Mouse (Mus musculus): Measurements from ENCODE around the gene Eepd1.
"Not testable (repeated sequence)": the region's sequence is repeated elsewhere in the genome, so short reads cannot be mapped to it uniquely, and the experiment has no call there.

The Eepd1 gene

GRCm38 (mm10) chr9:25481344-25482095, at the start of gene Eepd1:
Gene Eepd1 (plus strand): TSS chr9:25481547.
- peak; percentile 89 to 93 for DNase-seq (ENCODE audit: low spot score in 2 of 2)

GRCm38 (mm10) chr9:25438836-25439235, 42.5 kb upstream of the Eepd1 start:
- no peak for DNase-seq (ENCODE audit: low spot score in 2 of 2)

- DNase-seq (ENCODE audit: low spot score in 2 of 2) = not testable (repeated sequence)
Observed at GRCm38 (mm10) chr9:25440046-25440445, 41.3 kb upstream of the Eepd1 start.

GRCm38 (mm10) chr9:25442041-25442440, 39.3 kb upstream of the Eepd1 start:
- DNase-seq (ENCODE audit: low spot score in 2 of 2) = no peak

GRCm38 (mm10) chr9:25443029-25443428, 38.3 kb upstream of the Eepd1 start:
- DNase-seq (ENCODE audit: low spot score in 2 of 2) = no peak

GRCm38 (mm10) chr9:25443546-25443945, 37.8 kb upstream of the Eepd1 start:
- DNase-seq (ENCODE audit: low spot score in 2 of 2) = no peak

- no peak for DNase-seq (ENCODE audit: low spot score in 2 of 2)
Observed at GRCm38 (mm10) chr9:25450394-25450793, 31.0 kb upstream of the Eepd1 start.

GRCm38 (mm10) chr9:25455027-25455426, 26.3 kb upstream of the Eepd1 start:
- DNase-seq (ENCODE audit: low spot score in 2 of 2) = no peak

- no peak for DNase-seq (ENCODE audit: low spot score in 2 of 2)
Observed at GRCm38 (mm10) chr9:25460835-25461555, 20.4 kb upstream of the Eepd1 start.

GRCm38 (mm10) chr9:25464305-25464704, 17.0 kb upstream of the Eepd1 start:
- DNase-seq (ENCODE audit: low spot score in 2 of 2) = no peak

GRCm38 (mm10) chr9:25479392-25480020, 1.8 kb upstream of the Eepd1 start:
- no peak for DNase-seq (ENCODE audit: low spot score in 2 of 2)

GRCm38 (mm10) chr9:25480676-25481075, 671 bp upstream of the Eepd1 start:
- DNase-seq (ENCODE audit: low spot score in 2 of 2) = no peak

- DNase-seq (ENCODE audit: low spot score in 2 of 2) = no peak
Observed at GRCm38 (mm10) chr9:25482322-25482998, 1.1 kb downstream of the Eepd1 start.

GRCm38 (mm10) chr9:25482999-25483347, 1.6 kb downstream of the Eepd1 start:
- DNase-seq (ENCODE audit: low spot score in 2 of 2) = no peak

- no peak for DNase-seq (ENCODE audit: low spot score in 2 of 2)
Observed at GRCm38 (mm10) chr9:25483931-25484618, 2.7 kb downstream of the Eepd1 start.

- DNase-seq (ENCODE audit: low spot score in 2 of 2) = no peak
Observed at GRCm38 (mm10) chr9:25484619-25484986, 3.3 kb downstream of the Eepd1 start.

- DNase-seq (ENCODE audit: low spot score in 2 of 2) = no peak
Observed at GRCm38 (mm10) chr9:25485006-25485405, 3.7 kb downstream of the Eepd1 start.

- DNase-seq (ENCODE audit: low spot score in 2 of 2) = no peak
Observed at GRCm38 (mm10) chr9:25485406-25485805, 4.1 kb downstream of the Eepd1 start.

GRCm38 (mm10) chr9:25486246-25486807, 5.0 kb downstream of the Eepd1 start:
- DNase-seq (ENCODE audit: low spot score in 2 of 2) = no peak

GRCm38 (mm10) chr9:25487446-25488110, 6.2 kb downstream of the Eepd1 start:
- peak in 1 of 2 experiments; percentile 34 for DNase-seq (ENCODE audit: low spot score in 2 of 2)

GRCm38 (mm10) chr9:25488581-25488980, 7.2 kb downstream of the Eepd1 start:
- no peak for DNase-seq (ENCODE audit: low spot score in 2 of 2)
